Mouse (Mus musculus) ES-E14 (cell line): ENCODE measurements around the gene Phlpp1. TPM values are rescaled to one million over a fixed set of nuclear protein-coding genes. Genes with fewer than 3 reads are reported as not detected.

Experiments used
- DNase-seq: peaks from one replicate; pipeline ENCODE4 v3.0.0-alpha.2; 2013; ENCODE audit warnings: low read depth, low spot score
- H3K27ac ChIP-seq: 2 replicates; pipeline ENCODE4 v1.5.1; 2012; ENCODE audit warnings: low read depth, mild to moderate bottlenecking, low read length, moderate library complexity, mixed read lengths; ENCODE audit not compliant: poor library complexity, insufficient read depth, severe bottlenecking
- H3K36me3 ChIP-seq: 2 replicates; pipeline ENCODE4 v1.6.1; 2012; ENCODE audit warnings: mild to moderate bottlenecking, low read length, moderate library complexity, mixed read lengths; ENCODE audit not compliant: control insufficient read depth, poor library complexity, insufficient read depth, severe bottlenecking
- H3K4me1 ChIP-seq, 2 experiments: fragments of 150-350 bp in 1 of 2; sonication (generic) in 1 of 2; 2 replicates each; pipeline ENCODE4 v1.6.1; 2012; ENCODE audit warnings: low read length in 2 of 2, mild to moderate bottlenecking in 1 of 2, mixed read lengths in 1 of 2; ENCODE audit not compliant: control insufficient read depth in 2 of 2, insufficient read depth in 2 of 2, poor library complexity in 1 of 2
- H3K4me3 ChIP-seq, 2 experiments: fragments of 150-350 bp in 1 of 2; sonication (generic) in 1 of 2; 2 replicates each; pipeline ENCODE4 v1.5.1; 2012; ENCODE audit warnings: low read length in 2 of 2, low read depth in 1 of 2, mild to moderate bottlenecking in 1 of 2, mixed read lengths in 1 of 2; ENCODE audit not compliant: insufficient read depth in 1 of 2, poor library complexity in 1 of 2, severe bottlenecking in 1 of 2
- H3K9ac ChIP-seq: 2 replicates; pipeline ENCODE4 v1.6.1; 2012; ENCODE audit warnings: low read depth, mild to moderate bottlenecking, low read length, mixed read lengths; ENCODE audit not compliant: poor library complexity, insufficient read depth, severe bottlenecking
- H3K9me3 ChIP-seq: fragments of 150-350 bp; sonication (generic); 2 replicates; pipeline ENCODE4 v1.6.1; 2012; ENCODE audit warnings: low read depth, mild to moderate bottlenecking, low read length; ENCODE audit not compliant: control insufficient read depth, insufficient read depth
- CHD2 ChIP-seq: IDR thresholded peaks from 2 replicates; pipeline ENCODE4 v1.6.1; 2014; ENCODE audit warnings: mild to moderate bottlenecking, low read depth, low read length, inconsistent platforms
- HCFC1 ChIP-seq: IDR thresholded peaks from 2 replicates; pipeline ENCODE4 v1.6.1; 2012; ENCODE audit warnings: low read length, inconsistent platforms, borderline replicate concordance; ENCODE audit not compliant: insufficient read depth
- MAFK ChIP-seq: IDR thresholded peaks from 2 replicates; pipeline ENCODE4 v1.6.1; 2014; ENCODE audit warnings: mild to moderate bottlenecking, low read depth, low read length, inconsistent platforms; ENCODE audit not compliant: insufficient read depth
- ZC3H11A ChIP-seq: IDR thresholded peaks from 2 replicates; pipeline ENCODE4 v1.6.1; 2012; ENCODE audit warnings: low read depth, mild to moderate bottlenecking, inconsistent platforms, low read length, borderline replicate concordance
- ZNF384 ChIP-seq: IDR thresholded peaks from 2 replicates; pipeline ENCODE4 v1.6.1; 2012; ENCODE audit warnings: low read depth, low read length, inconsistent platforms
- in situ Hi-C, 2 experiments: fragments of 600-800 bp; cut with MboI; formaldehyde crosslinking; loops; one replicate each; pipeline ENCODE4 v1.15.1; 2025; ENCODE audit warnings: low sequenced_read_pairs in 2 of 2, inconsistent platforms in 1 of 2; ENCODE audit not compliant: unreplicated experiment in 2 of 2
- total RNA-seq: library from RNA; depleted of rRNA; stranded (reverse); fragments of 300-350 nt; gene quantifications from 2 replicates; pipeline ENCODE4 v1.2.3, GENCODE M21; 2012

Phlpp1 gene
- total RNA-seq, 1 experiment = 4.5 TPM

DNA sequence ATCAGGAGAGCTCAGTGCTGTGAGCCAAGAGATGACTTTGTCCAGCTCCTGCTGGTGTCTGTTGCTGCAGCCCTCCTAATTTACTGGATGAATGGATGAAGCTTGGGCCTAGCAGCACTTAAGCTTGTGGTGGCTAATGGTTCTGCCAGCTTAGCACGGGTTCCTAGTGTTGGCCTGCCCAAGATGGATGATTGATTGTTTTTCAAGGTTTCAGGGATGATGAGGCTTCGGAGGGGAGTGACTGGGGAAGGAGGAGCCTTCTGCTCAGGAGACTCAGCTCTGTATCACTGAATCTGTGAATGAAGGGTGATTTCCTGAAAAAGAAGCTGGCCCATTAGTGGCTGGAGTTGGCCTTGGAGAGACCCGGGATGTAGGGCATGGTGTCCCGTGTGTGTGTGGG, 105.7 kb downstream of the Phlpp1 start:
- H3K4me3 ChIP-seq = no peak overlapping the region
- H3K36me3 ChIP-seq = no peaks in the 10 kb centered on the region
- no peak overlapping the region for H3K27ac ChIP-seq
- H3K4me1 ChIP-seq = peaks cover 5 to 12% of the 10 kb centered on the region in 2 experiments; a peak in 2 of 4 replicates
- no peak overlapping the region for H3K9ac ChIP-seq
- TF ChIP-seq HCFC1 (no peak), ZC3H11A (no peak), MAFK (no peak), CHD2 (no peak), ZNF384 (no peak)
- in situ Hi-C loops = no loop called here
- DNase-seq = no peak
- no peaks in the 10 kb centered on the region for H3K9me3 ChIP-seq

DNA sequence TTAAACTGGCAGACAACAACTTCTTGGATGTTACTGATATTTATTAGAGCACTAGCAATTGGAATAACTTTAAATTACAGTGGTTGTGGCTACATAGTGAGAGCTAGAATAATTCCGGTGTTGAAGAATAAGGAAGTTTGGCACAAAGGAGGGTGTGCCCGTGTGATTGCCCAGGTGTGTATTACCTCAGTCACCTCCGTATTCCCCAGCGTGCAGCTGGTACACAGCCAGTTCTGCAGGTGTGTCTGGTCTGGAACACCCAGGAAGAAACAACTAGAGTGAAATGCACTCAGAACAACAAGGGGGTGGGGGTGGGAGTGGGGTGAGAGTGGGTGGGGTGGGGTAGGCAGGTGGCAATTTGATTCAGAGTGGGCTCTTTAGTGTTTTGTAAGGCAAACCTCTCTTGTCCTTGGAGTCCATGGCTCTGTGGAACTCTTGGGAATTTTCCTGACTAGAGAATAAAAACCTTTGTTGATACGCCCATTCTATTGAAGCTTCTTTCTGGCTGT, 107.1 kb downstream of the Phlpp1 start:
- Histone ChIP-seq H3K4me1 (peaks cover 5 to 12% of the 10 kb centered on the region in 2 experiments; a peak in 2 of 4 replicates), H3K9ac (no peak overlapping the region), H3K27ac (no peak overlapping the region), H3K4me3 (no peak overlapping the region), H3K36me3 (no peaks in the 10 kb centered on the region), H3K9me3 (no peaks in the 10 kb centered on the region)
- DNase-seq = peak; percentile 36
- no peak for TF ChIP-seq MAFK
- TF ChIP-seq ZC3H11A = no peak
- no peak for TF ChIP-seq ZNF384
- no peak for TF ChIP-seq CHD2
- TF ChIP-seq HCFC1 = no peak
- in situ Hi-C loops = no loop called here

DNA sequence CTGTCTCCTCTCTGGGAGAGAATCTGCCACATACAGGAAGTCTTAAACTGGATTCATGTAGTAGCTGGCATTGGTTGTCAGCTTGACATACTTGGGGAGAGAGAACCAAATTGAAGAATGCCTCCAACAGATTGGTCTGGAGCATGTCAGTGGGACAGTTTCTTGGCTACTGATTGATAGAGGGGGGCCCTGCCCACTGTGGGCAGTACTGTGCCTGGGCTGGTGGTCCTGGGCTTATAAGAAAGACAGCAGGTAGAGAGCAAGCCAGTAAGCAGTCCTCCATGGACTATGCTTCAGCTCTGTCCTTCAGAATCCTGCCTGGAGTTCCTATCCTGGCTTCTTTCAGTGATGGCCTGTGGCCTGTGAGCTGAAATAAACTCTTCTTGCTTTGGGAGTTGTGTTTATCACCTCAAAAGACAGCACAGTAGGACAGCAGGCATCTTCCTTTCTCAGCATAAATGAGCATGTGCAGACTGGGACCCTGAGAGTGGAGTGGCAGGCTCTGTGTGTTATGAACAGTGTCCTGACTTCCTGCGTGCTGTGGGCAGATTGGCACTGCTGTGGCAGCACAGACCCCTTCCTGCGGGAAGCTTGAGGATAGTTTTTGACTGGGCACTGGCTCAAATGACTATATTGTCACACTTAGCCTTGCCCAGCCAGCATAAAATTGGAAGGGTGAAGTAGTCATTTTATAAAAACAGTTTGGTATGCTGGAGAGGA, 108.0 kb downstream of the Phlpp1 start:
- DNase-seq = no peak
- no peaks in the 10 kb centered on the region for H3K9me3 ChIP-seq
- TF ChIP-seq MAFK = no peak
- no peak for TF ChIP-seq HCFC1
- TF ChIP-seq ZNF384 = no peak
- TF ChIP-seq CHD2 = no peak
- no peak for TF ChIP-seq ZC3H11A
- no peak overlapping the region for H3K9ac ChIP-seq
- H3K36me3 ChIP-seq = no peaks in the 10 kb centered on the region
- in situ Hi-C loops = no loop called here
- no peak overlapping the region for H3K27ac ChIP-seq
- H3K4me3 ChIP-seq = no peak overlapping the region
- H3K4me1 ChIP-seq = peaks cover 5 to 12% of the 10 kb centered on the region in 2 experiments; a peak in 2 of 4 replicates

DNA sequence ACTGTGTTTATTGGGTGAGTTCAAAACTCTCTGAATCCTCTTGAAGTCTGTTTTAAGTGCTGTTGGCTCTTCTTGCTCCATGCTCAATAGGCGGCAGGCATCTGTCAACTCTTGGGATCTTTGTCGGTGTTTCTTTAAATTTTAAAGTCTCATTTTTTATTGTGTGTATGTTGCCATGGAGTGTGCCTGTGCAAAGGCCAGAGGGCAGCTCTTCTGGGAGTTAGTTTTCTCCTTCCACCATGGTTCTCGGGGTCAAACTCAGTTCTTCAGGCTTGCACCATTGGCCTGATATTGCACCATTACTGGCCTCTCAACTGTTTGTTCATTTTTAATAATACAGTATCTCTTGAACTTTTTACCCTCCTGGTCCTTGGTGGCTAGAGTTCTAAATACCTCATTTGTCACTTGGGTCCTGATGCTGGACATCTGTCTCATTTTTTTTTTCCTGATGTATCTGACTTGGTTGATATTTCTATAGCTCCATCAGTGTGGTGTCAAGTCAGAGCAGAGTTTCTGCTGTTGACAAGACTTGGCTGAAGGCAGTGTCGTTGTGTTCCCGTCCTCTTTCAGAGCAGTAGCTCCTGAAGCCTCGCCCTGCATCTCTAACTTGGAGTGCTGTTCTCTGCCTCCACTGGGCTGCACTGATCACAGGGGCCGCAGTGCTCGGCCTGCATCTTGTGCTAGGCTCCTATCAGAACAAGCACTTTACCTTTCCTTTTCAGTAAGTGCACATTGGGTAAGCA, 108.8 kb downstream of the Phlpp1 start:
- Histone ChIP-seq H3K27ac (no peak overlapping the region), H3K9me3 (no peaks in the 10 kb centered on the region), H3K4me1 (peaks cover 5 to 12% of the 10 kb centered on the region in 2 experiments; a peak in 2 of 4 replicates), H3K9ac (no peak overlapping the region), H3K36me3 (no peaks in the 10 kb centered on the region), H3K4me3 (no peak overlapping the region)
- TF ChIP-seq ZC3H11A = no peak
- no peak for TF ChIP-seq CHD2
- no peak for TF ChIP-seq HCFC1
- no peak for TF ChIP-seq MAFK
- TF ChIP-seq ZNF384 = no peak
- no peak for DNase-seq
- in situ Hi-C loops = no loop called here
